In the genomic region with DNA sequence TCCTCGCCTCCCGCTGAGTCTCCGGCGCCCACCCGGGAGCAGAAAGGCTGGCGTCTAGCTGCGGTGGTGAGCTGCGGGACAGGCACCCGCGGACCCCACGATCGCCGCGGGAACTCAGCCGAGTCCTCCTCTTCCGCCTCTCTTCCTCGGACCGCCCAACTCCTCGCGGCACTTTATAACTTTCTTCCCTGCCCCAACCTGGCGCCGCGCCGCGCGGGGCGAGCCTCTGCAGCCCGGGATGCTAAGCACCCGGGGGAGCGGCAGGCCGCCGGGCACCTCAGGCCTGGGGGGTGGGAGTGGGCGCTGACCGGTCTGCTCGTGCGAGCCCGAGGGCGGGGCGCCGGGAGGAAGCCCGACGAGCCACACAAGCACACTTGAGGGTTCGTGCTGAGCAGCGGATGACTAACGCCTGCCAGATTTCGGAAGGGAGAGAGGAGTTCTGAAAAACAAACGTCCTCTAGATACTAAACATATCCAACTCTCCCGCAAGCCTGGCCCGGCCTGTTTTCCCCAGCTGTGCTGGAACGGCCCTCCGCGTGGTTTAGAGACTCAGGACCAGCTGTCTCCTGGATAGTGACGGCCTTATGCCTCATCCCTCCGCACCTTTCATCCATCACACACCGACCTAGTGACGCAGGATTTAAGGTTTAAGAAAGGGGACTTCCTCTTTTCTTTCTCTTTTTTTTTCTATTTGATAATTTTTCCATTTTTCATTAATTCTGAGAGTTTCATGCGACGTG, we compare ENCODE assay signal across 8 mouse cellular contexts. TPM values are rescaled to one million over a fixed set of nuclear protein-coding genes. Genes with fewer than 3 reads are reported as not detected.
DNase-seq lines count a peak whose midpoint lies in the region; ATAC-seq and TF ChIP-seq lines count a peak whose summit lies in the region.

A gene (minus strand): TSS at position 142 of the 740 bp plus-strand sequence.

- peak within 1 kb of the TSS; percentile 91 for H3K27ac ChIP-seq in embryonic facial prominence, embryonic 10.5 days (replicated peaks)
- peak within 1 kb of the TSS; percentile 95 for H3K27ac ChIP-seq in intestine, embryonic 15.5 days
- H3K27ac ChIP-seq in limb, embryonic 14.5 days (replicated peaks; ENCODE audit: low read depth, low read length), result peak within 1 kb of the TSS; percentile 85
- peak within 1 kb of the TSS; percentile 68 for H3K27ac ChIP-seq in midbrain, embryonic 13.5 days

- WGBS in embryonic facial prominence, embryonic 10.5 days, result 3% methylated on average over 58 of the region's 58 CpGs
- WGBS in intestine, embryonic 15.5 days, result 3% methylated on average over 58 of the region's 58 CpGs
- WGBS in limb, embryonic 14.5 days, result 2% methylated on average over 52 of the region's 58 CpGs
- WGBS in midbrain, embryonic 13.5 days, result 3% methylated on average over 58 of the region's 58 CpGs

- peaks cover 12% of the 10 kb centered on the region for H3K4me1 ChIP-seq in embryonic facial prominence, embryonic 10.5 days
- H3K4me1 ChIP-seq in intestine, embryonic 15.5 days (replicated peaks), result 0 out of 2 replicates have a peak, but pooled peaks cover 9% of the 10 kb centered on the region
- H3K4me1 ChIP-seq in limb, embryonic 14.5 days (ENCODE audit: control insufficient read depth, insufficient read depth, low read length), result peaks cover 15% of the 10 kb centered on the region; the same call in 1 of the 2 replicates
- peaks cover 20% of the 10 kb centered on the region for H3K4me1 ChIP-seq in midbrain, embryonic 13.5 days (replicated peaks)

- H3K4me3 ChIP-seq in embryonic facial prominence, embryonic 10.5 days, result peak within 1 kb of the TSS; percentile 69
- peak within 1 kb of the TSS; percentile 77 for H3K4me3 ChIP-seq in intestine, embryonic 15.5 days (replicated peaks)
- H3K4me3 ChIP-seq in limb, embryonic 14.5 days (replicated peaks; ENCODE audit: low read length), result peak within 1 kb of the TSS; percentile 87
- peak within 1 kb of the TSS; percentile 77 for H3K4me3 ChIP-seq in midbrain, embryonic 13.5 days (replicated peaks)

- H3K9me3 ChIP-seq in embryonic facial prominence, embryonic 10.5 days, result no peaks in the 10 kb centered on the region
- no peaks in the 10 kb centered on the region for H3K9me3 ChIP-seq in intestine, embryonic 15.5 days
- H3K9me3 ChIP-seq in limb, embryonic 14.5 days (ENCODE audit: control insufficient read depth, low read length), result no peaks in the 10 kb centered on the region
- no peaks in the 10 kb centered on the region for H3K9me3 ChIP-seq in midbrain, embryonic 13.5 days

- DNase-seq in retina, embryonic 14.5 days (ENCODE audit: low spot score), result peak; percentile 51
- DNase-seq in retina, postnatal 1 day, result no peak
- DNase-seq in embryonic facial prominence, embryonic 10.5 days (ENCODE audit: low spot score), result peak; percentile 75
- DNase-seq in limb, embryonic 14.5 days (ENCODE audit: low spot score), result peak; percentile 56
- peak; percentile 75 for DNase-seq in splenic B cell, adult 2 months (ENCODE audit: low read depth, low spot score)

- peaks cover 13% of the 10 kb centered on the region for H3K27me3 ChIP-seq in embryonic facial prominence, embryonic 10.5 days (replicated peaks; ENCODE audit: low read depth, poor library complexity, severe bottlenecking)
- H3K27me3 ChIP-seq in intestine, embryonic 15.5 days (replicated peaks), result no peaks in the 10 kb centered on the region
- no peaks in the 10 kb centered on the region for H3K27me3 ChIP-seq in limb, embryonic 14.5 days (ENCODE audit: control insufficient read depth, insufficient read depth, low read length)
- H3K27me3 ChIP-seq in midbrain, embryonic 13.5 days, result peaks cover 14% of the 10 kb centered on the region
- no peaks in the 10 kb centered on the region; the same call in 1 of the 2 replicates for H3K27me3 ChIP-seq in splenic B cell, adult 2 months (ENCODE audit: control insufficient read depth, insufficient read depth, low read length, poor library complexity, severe bottlenecking)

- H3K9ac ChIP-seq in intestine, embryonic 15.5 days, result peak within 1 kb of the TSS; percentile 81
- peak within 1 kb of the TSS; percentile 89 for H3K9ac ChIP-seq in limb, embryonic 14.5 days (ENCODE audit: low read depth, low read length, severe bottlenecking)
- H3K9ac ChIP-seq in midbrain, embryonic 13.5 days (replicated peaks), result peak within 1 kb of the TSS; percentile 78

- peak; percentile 44 for ATAC-seq in granulocyte monocyte progenitor cell, adult 5-6 weeks (replicated peaks; ENCODE audit: poor library complexity, severe bottlenecking)
- ATAC-seq in intestine, embryonic 15.5 days, result peak; percentile 80
- ATAC-seq in limb, embryonic 14.5 days (ENCODE audit: low FRiP score, low read depth), result peak; percentile 74
- peak; percentile 76 for ATAC-seq in midbrain, embryonic 13.5 days

- peak within 1 kb of the TSS; percentile 69 for H3K4me2 ChIP-seq in intestine, embryonic 15.5 days (replicated peaks)
- peak within 1 kb of the TSS; percentile 65 for H3K4me2 ChIP-seq in limb, embryonic 14.5 days (replicated peaks; ENCODE audit: low read depth, low read length, severe bottlenecking)
- H3K4me2 ChIP-seq in midbrain, embryonic 13.5 days (replicated peaks), result peak within 1 kb of the TSS; percentile 95

- H3K36me3 ChIP-seq in embryonic facial prominence, embryonic 10.5 days (replicated peaks), result peaks cover 10% of the 10 kb centered on the region
- H3K36me3 ChIP-seq in intestine, embryonic 15.5 days, result no peaks in the 10 kb centered on the region
- H3K36me3 ChIP-seq in limb, embryonic 14.5 days (ENCODE audit: control insufficient read depth, insufficient read depth, low read length), result peaks cover 7% of the 10 kb centered on the region
- no peaks in the 10 kb centered on the region for H3K36me3 ChIP-seq in midbrain, embryonic 13.5 days
- no peaks in the 10 kb centered on the region for H3K36me3 ChIP-seq in splenic B cell, adult 2 months (ENCODE audit: control insufficient read depth, insufficient read depth, low read length, poor library complexity, severe bottlenecking)

- TF ChIP-seq POLR2A in limb, embryonic 14.5 days (IDR thresholded peaks at IDR 0.05; ENCODE audit: borderline replicate concordance, extremely low read depth, insufficient read depth, insufficient read length), result 0 out of 2 replicates have a peak, but pooled peaks have one; percentile 13

RNA-seq across cellular contexts. Expression of the gene that starts here (rescaled TPM):
- polyA plus RNA-seq in embryonic facial prominence, embryonic 10.5 days (2016; fragmentation: Nextera tagmentation; extraction: Ambion mirVana), result 15.4 and 16.9 TPM in 2 replicates
- total RNA-seq in granulocyte monocyte progenitor cell, adult 5-6 weeks (2014; fragmentation: Nextera tagmentation), result 6.1 and 9.5 TPM in 2 replicates
- total RNA-seq in granulocyte monocyte progenitor cell, adult 5-6 weeks (2017), result 8.3 and 9.1 TPM in 2 replicates
- 19.1 and 21.7 TPM in 2 replicates for polyA plus RNA-seq in intestine, embryonic 15.5 days (2015; fragmentation: Nextera tagmentation; extraction: Ambion mirVana)
- 9.7 and 10.5 TPM in 2 replicates for polyA plus RNA-seq in limb, embryonic 14.5 days (2012; rRNA removed)
- polyA plus RNA-seq in limb, embryonic 14.5 days (2014; fragmentation: Nextera tagmentation; extraction: Ambion mirVana), result 32.4 and 33.5 TPM in 2 replicates
- 4.2 and 4.5 TPM in 2 replicates for polyA plus RNA-seq in midbrain, embryonic 13.5 days (2015; fragmentation: Nextera tagmentation; extraction: Ambion mirVana)
